Mouse (Mus musculus): ENCODE measurements around the gene Actc1. TPM values are rescaled to one million over a fixed set of nuclear protein-coding genes. Genes with fewer than 3 reads are reported as not detected.

Actc1 gene
- total and polyA plus RNA-seq, 2 experiments from 2014 or later = 0.48 to 1.6 TPM

DNA sequence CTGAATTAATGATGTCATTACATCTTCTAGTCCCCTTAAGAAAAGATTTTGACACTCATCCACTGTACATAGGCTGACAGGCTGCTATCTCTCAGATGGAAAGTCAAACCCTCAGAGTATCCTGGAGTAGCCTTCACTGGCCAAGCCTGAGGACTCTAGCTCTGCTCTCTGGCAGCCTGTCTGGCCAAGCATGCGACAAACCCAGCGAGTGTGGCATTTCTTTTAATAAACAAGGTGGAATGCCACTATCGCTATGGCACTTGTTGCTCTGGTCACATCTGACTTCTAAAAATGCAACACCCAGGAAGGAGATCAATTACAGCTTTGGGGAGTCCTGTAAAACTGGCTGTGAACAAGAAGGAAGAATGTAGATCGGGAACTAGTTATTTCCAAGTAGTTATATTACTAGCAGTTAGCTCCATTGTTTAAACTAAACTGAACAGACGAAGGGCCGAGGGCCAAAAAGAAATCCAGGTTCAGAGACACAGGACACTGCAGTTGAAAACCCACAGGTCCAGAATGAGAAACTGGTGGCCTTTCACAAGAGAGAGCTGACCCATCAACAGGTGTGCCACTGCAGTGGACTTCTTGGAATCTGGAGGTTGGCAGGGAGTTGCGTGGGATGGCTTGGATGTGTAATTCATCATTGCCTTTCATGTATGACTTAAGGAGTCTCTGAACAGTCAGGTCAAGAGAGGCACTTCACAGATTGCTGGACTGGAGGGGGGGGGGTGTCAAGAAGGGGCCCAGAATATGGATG, 2.1 kb downstream of the Actc1 start:
- ATAC-seq (no peak), DNase-seq (ENCODE audit: low spot score) (no peak)
- TF ChIP-seq CTCF (IDR thresholded peaks at IDR 0.05; ENCODE audit: low read depth) = no peak
- no peak overlapping the region for H3K27ac ChIP-seq
- no peaks in the 10 kb centered on the region for H3K27me3 ChIP-seq (ENCODE audit: insufficient read depth, low read length)
- H3K9me3 ChIP-seq (ENCODE audit: low read length) = no peaks in the 10 kb centered on the region
- no peak overlapping the region for H3K9ac ChIP-seq (replicated peaks; ENCODE audit: low read length)
- WGBS = 87% methylated on average over 7 of the region's 7 CpGs
- H3K36me3 ChIP-seq (ENCODE audit: insufficient read depth, low read length) = no peaks in the 10 kb centered on the region
- H3K4me3 ChIP-seq (ENCODE audit: low read length) = no peak overlapping the region
- H3K4me2 ChIP-seq (ENCODE audit: low read depth, low read length) = no peak overlapping the region
- no peaks in the 10 kb centered on the region for H3K4me1 ChIP-seq (ENCODE audit: insufficient read depth, low read length)

- DNase-seq (ENCODE audit: low spot score) (no peak), ATAC-seq (no peak)
- Histone ChIP-seq H3K9ac (replicated peaks; ENCODE audit: low read length) (no peak overlapping the region), H3K36me3 (ENCODE audit: insufficient read depth, low read length) (no peaks in the 10 kb centered on the region), H3K4me3 (ENCODE audit: low read length) (no peak overlapping the region), H3K4me1 (ENCODE audit: insufficient read depth, low read length) (no peaks in the 10 kb centered on the region), H3K9me3 (ENCODE audit: low read length) (no peaks in the 10 kb centered on the region), H3K27ac (no peak overlapping the region), H3K4me2 (ENCODE audit: low read depth, low read length) (no peak overlapping the region), H3K27me3 (ENCODE audit: insufficient read depth, low read length) (no peaks in the 10 kb centered on the region)
- no peak for TF ChIP-seq CTCF (IDR thresholded peaks at IDR 0.05; ENCODE audit: low read depth)
- WGBS = 96% methylated on average over 7 of the region's 7 CpGs
Observed at GRCm38 (mm10) chr2:114050150-114050549, 3.2 kb downstream of the Actc1 start.

DNA sequence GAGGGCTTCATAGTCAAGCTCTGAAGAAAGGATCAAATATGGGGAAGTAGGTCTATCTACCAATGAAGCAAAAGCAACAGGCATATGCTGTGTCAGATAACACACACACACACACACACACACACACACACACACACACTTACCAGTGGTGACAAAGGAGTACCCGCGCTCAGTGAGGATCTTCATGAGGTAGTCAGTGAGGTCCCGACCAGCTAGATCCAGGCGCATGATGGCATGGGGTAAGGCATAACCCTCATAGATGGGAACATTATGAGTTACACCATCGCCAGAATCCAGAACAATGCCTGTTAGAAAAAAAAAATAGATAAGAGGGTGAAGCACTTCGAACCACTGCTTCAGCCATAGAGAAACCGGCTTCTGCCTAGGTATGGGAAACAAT, 4.0 kb downstream of the Actc1 start:
- Histone ChIP-seq H3K36me3 (ENCODE audit: insufficient read depth, low read length) (no peaks in the 10 kb centered on the region), H3K9ac (replicated peaks; ENCODE audit: low read length) (no peak overlapping the region), H3K4me2 (ENCODE audit: low read depth, low read length) (no peak overlapping the region), H3K27ac (no peak overlapping the region), H3K4me1 (ENCODE audit: insufficient read depth, low read length) (no peaks in the 10 kb centered on the region), H3K27me3 (ENCODE audit: insufficient read depth, low read length) (no peaks in the 10 kb centered on the region), H3K4me3 (ENCODE audit: low read length) (no peak overlapping the region), H3K9me3 (ENCODE audit: low read length) (no peaks in the 10 kb centered on the region)
- TF ChIP-seq CTCF (IDR thresholded peaks at IDR 0.05; ENCODE audit: low read depth) = no peak
- no peak for ATAC-seq
- DNase-seq (ENCODE audit: low spot score) = no peak
- WGBS = 94% methylated on average over 7 of the region's 7 CpGs

DNA sequence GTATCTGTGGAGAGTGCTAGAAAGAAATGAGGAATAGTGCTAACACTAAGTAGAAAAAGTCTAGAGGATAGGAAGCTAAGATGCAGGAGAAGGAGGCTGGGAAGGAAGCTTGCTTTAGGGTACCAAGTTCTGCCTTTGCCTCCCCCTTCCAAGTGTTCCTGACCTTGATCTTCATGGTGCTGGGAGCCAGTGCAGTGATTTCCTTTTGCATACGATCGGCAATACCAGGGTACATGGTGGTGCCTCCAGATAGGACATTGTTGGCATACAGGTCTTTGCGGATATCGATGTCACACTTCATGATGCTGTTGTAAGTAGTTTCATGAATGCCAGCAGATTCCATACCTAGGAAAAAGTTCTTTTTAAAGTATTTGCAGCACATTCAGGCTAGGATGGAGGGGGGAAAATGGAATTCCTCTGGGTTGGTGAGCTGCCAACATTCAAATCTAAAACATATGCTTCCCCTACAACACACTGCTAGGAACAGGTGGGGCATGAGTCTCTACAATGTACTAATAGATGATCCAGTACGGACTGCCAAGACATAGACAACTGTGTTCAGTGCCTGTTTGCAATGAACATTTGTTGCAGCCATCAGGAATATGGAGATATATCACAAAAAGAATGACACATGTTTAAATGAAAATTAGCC, 5.3 kb downstream of the Actc1 start:
- H3K36me3 ChIP-seq (ENCODE audit: insufficient read depth, low read length) = no peaks in the 10 kb centered on the region
- no peak for TF ChIP-seq CTCF (IDR thresholded peaks at IDR 0.05; ENCODE audit: low read depth)
- no peaks in the 10 kb centered on the region for H3K27me3 ChIP-seq (ENCODE audit: insufficient read depth, low read length)
- no peak for DNase-seq (ENCODE audit: low spot score)
- no peak overlapping the region for H3K4me3 ChIP-seq (ENCODE audit: low read length)
- WGBS = 85% methylated on average over 5 of the region's 5 CpGs
- no peaks in the 10 kb centered on the region for H3K9me3 ChIP-seq (ENCODE audit: low read length)
- H3K4me1 ChIP-seq (ENCODE audit: insufficient read depth, low read length) = no peaks in the 10 kb centered on the region
- no peak overlapping the region for H3K4me2 ChIP-seq (ENCODE audit: low read depth, low read length)
- no peak for ATAC-seq
- no peak overlapping the region for H3K9ac ChIP-seq (replicated peaks; ENCODE audit: low read length)
- H3K27ac ChIP-seq = no peak overlapping the region

DNA sequence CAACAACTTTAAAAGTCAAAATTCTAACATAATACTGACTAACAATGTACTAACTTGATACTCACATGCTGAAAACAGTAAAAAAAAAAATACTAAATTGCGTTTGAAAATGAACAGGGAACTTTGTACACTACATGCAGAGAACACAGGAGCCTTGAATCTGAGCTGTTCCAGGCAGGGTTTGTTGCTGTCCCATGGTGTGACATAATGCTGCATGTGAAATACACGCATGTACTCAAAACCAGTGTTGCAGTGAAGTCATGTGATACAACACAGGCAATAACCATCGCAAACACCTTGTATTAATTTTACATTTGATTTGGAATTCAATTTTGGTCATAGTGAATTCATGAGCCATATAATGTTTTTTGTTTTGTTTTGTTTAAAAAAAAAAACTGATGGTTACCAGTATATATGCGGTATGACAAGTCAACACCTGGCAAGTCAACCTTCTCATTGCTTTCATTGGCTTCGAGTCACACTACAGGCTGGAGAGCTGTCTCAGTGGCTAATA, 7.1 kb downstream of the Actc1 start:
- TF ChIP-seq CTCF (IDR thresholded peaks at IDR 0.05; ENCODE audit: low read depth) = no peak
- Histone ChIP-seq H3K9ac (replicated peaks; ENCODE audit: low read length) (no peak overlapping the region), H3K27ac (no peak overlapping the region), H3K4me3 (ENCODE audit: low read length) (no peak overlapping the region), H3K9me3 (ENCODE audit: low read length) (no peaks in the 10 kb centered on the region), H3K4me1 (ENCODE audit: insufficient read depth, low read length) (no peaks in the 10 kb centered on the region), H3K27me3 (ENCODE audit: insufficient read depth, low read length) (no peaks in the 10 kb centered on the region), H3K36me3 (ENCODE audit: insufficient read depth, low read length) (no peaks in the 10 kb centered on the region), H3K4me2 (ENCODE audit: low read depth, low read length) (no peak overlapping the region)
- ATAC-seq (no peak), DNase-seq (ENCODE audit: low spot score) (no peak)
- 93% methylated on average over 5 of the region's 5 CpGs for WGBS

DNA sequence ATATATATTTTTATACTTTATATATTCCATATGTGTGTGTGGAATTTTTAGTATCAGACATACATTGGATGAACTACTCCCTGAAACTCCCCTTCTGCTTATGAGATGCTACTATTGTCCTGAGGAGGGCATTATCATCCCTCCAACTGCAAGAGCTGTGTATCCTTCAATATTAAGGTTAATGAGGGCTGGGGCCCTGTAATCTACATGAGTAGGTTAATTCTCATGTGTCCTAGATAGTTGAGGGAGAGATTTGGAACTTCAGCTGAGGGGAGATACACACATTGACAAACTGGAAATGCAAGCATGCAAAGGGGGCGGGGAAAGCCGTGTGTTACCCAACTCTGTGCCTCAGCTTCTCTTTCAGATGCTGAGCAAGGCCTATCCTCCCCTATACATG, 15.4 kb downstream of the Actc1 start:
- TF ChIP-seq CTCF (IDR thresholded peaks at IDR 0.05; ENCODE audit: low read depth) = no peak
- 84% methylated on average over 2 of the region's 2 CpGs for WGBS
- H3K4me1 ChIP-seq (ENCODE audit: insufficient read depth, low read length) = no peaks in the 10 kb centered on the region
- no peaks in the 10 kb centered on the region for H3K27me3 ChIP-seq (ENCODE audit: insufficient read depth, low read length)
- H3K36me3 ChIP-seq (ENCODE audit: insufficient read depth, low read length) = no peaks in the 10 kb centered on the region
- H3K27ac ChIP-seq = no peak overlapping the region
- no peak for DNase-seq (ENCODE audit: low spot score)
- no peak for ATAC-seq
- no peak overlapping the region for H3K4me2 ChIP-seq (ENCODE audit: low read depth, low read length)
- H3K9me3 ChIP-seq (ENCODE audit: low read length) = no peaks in the 10 kb centered on the region
- H3K4me3 ChIP-seq (ENCODE audit: low read length) = no peak overlapping the region
- no peak overlapping the region for H3K9ac ChIP-seq (replicated peaks; ENCODE audit: low read length)

GRCm38 (mm10) chr2:114032259-114032658, 21.1 kb downstream of the Actc1 start:
- WGBS = 57% methylated on average over 2 of the region's 2 CpGs
- H3K9ac ChIP-seq (replicated peaks; ENCODE audit: low read length) = no peak overlapping the region
- no peaks in the 10 kb centered on the region for H3K27me3 ChIP-seq (ENCODE audit: insufficient read depth, low read length)
- H3K4me1 ChIP-seq (ENCODE audit: insufficient read depth, low read length) = no peaks in the 10 kb centered on the region
- no peaks in the 10 kb centered on the region for H3K9me3 ChIP-seq (ENCODE audit: low read length)
- TF ChIP-seq CTCF (IDR thresholded peaks at IDR 0.05; ENCODE audit: low read depth) = no peak
- H3K36me3 ChIP-seq (ENCODE audit: insufficient read depth, low read length) = no peaks in the 10 kb centered on the region
- DNase-seq (ENCODE audit: low spot score) (no peak), ATAC-seq (no peak)
- H3K4me3 ChIP-seq (ENCODE audit: low read length) = no peak overlapping the region
- no peak overlapping the region for H3K4me2 ChIP-seq (ENCODE audit: low read depth, low read length)
- H3K27ac ChIP-seq = no peak overlapping the region
